Mouse (Mus musculus): Measurements from ENCODE around the gene Chst11. TPM values are rescaled to one million over a fixed set of nuclear protein-coding genes. Genes with fewer than 3 reads are reported as not detected.

Chst11 gene
- total RNA-seq, 2 experiments from 2014 or later: 59.8 to 61.9 TPM

DNA sequence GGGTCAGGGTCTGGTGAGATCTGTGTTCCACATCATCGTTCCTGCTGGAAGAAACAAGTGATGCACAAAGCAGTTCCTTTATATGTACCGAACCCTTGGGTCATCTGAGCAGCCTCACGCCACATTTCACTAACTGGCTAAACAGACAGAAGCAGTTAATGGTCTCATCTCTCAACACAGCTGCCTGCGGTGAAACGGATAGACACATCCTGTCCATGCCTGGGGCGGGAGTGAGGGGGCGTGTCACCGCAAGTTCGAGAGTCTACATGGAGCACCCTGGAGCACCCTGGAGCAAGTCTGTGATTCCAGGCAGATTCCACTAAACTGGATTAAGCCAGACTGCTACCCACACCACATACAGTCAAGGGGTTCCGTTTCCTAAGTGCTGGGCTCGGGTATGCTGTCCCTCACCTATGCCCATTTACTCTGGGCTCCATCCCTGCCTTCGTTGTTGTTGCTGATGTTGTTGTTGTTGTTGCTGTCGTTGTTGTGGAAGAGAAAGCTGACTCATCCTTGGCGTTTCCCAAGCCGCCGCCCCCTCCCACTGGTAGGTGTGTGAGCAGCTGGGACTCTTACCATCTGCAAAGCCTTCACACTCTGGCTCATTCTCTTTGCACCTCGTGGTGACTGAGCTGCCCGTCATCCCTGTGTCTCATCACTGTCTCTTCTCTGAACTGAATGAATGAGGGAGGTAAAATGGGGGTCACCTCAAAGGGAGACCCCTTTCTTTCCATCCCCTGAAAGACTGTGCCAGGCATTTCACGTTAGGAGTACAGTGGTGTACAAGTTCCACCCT lies 86.7 kb downstream of the Chst11 start:
- DNase-seq (ENCODE audit: low spot score in 2 of 2): no peak

DNA sequence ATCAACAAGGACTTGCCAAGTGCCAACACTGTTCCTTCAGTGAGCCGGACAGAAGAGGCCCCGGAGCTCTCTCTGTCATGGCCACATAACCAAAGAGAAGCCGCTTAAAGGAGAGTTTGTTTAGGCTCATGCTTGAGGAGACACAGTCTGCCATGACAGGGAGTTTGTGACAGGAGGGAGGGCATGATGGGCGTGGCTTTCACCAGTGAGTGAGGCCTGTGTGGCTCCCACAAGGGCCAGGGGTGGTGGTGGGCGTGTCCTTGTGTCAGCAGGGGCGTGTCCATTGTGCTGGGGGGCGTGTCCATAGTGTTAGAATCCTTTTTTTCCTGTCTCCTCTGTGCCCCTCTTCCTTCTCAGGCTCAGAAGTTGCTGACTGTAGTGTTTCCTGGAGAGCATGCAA lies 87.8 kb downstream of the Chst11 start:
- no peak for DNase-seq (ENCODE audit: low spot score in 2 of 2)

- no peak for DNase-seq (ENCODE audit: low spot score in 2 of 2)
These were observed 91.5 kb downstream of the Chst11 start for GRCm38 (mm10) chr10:83076816-83077215.

GRCm38 (mm10) chr10:83078723-83079122 lies 93.4 kb downstream of the Chst11 start:
- DNase-seq (ENCODE audit: low spot score in 2 of 2): no peak

DNA sequence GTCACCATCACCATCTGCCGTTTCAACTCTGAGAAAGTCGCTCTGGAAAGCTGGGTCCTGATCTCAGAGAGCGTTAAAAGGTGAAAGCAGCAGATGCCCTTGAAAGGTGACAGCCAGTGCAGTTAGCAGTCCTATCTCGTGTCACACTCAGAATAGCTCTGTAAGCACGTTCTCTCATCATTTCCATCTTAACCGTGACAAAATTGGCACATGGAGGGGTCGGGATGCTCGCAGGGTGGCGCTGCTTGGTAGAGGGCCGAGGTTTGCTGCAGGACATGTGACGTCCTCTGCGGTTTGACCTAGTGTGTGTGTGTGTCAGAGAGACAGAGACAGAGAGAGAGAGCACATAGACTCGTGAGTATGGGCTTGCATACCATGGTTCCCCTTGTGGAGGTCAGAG lies 94.5 kb downstream of the Chst11 start:
- DNase-seq (ENCODE audit: low spot score in 2 of 2): no peak

DNA sequence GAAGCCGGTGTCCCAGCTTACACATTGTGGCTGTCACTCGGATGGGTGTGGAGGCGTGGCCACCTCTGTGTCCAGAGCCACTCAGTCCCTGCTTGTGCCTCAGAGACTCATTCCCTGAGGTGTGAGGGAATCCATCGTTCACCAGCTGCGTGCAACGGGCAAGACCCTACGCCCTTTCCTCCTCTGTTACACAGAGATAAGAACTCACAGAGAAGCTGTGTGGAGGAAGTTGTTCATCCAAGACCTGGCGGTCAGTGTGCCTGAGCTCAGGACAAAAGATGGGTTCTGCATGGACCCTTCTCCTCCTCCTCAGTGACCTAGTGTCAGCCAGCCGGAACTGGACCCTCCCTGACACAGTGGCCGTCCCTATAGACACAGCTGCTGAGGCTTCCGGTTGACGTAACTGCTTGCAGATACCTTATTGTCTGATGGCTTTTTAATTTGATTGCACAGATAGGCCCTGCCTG lies 95.0 kb downstream of the Chst11 start:
- DNase-seq (ENCODE audit: low spot score in 2 of 2): no peak

DNA sequence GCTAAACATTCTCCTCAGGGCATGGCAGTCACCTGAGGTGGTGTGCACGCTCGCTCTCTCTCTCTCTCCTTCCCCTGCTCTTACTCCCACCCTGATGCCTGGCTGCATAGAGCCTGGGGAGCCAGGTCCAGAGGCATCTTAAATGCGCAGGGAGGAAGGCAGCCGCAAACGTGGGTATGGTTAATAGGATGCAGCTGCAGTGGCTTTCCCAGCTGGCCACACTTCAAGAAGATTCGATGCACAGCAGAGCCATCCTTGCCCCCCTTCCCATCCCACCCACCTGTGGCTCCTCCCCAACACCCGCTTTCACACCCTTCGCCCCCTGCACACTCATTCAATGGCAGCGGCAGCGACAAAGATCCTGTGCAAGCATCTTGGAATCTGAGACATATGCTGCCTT lies 95.6 kb downstream of the Chst11 start:
- no peak for DNase-seq (ENCODE audit: low spot score in 2 of 2)

GRCm38 (mm10) chr10:83083946-83084345 lies 98.6 kb downstream of the Chst11 start:
- no peak for DNase-seq (ENCODE audit: low spot score in 2 of 2)

GRCm38 (mm10) chr10:83088318-83088717 lies 103.0 kb downstream of the Chst11 start:
- no peak for DNase-seq (ENCODE audit: low spot score in 2 of 2)

DNA sequence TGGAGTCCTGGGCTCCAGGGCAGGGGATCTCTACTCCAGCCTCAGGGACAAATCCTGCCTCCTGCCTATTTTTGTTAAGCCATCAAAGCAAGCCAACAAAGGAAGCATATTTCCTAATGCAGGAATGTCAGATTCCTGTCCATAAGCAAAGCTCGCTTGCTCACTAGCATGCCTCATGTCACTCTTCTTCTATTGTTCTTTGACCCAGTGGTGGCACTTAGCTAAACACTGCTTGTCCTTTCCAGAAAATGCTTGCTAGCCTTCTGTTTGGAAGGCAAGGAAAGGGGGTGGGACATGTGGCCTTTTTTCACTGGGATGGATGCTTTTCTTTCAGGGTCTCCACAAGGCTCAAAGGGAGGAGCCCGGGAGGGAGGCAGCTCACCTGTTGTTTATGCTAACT lies 103.5 kb downstream of the Chst11 start:
- no peak for DNase-seq (ENCODE audit: low spot score in 2 of 2)

DNA sequence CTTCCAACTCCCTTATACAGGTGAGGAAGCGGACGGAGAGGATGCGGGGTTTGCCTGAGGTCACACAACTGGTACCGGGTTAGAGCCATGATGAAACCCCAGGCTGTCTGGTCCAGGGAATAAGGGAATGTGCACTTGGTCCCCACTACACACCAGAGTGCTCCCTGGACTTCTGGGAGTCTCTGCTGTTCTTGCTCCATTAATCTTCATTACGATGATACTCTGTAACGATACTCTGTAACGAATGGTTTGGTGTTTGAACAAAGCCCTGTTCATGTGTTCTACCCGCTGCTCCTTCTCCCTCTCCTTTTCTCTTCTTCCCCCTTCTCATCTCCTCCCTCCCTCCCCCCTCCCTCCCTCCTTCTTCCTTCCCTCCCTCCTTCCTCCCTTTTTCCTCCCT lies 104.9 kb downstream of the Chst11 start:
- no peak for DNase-seq (ENCODE audit: low spot score in 2 of 2)

- DNase-seq (ENCODE audit: low spot score in 2 of 2): no peak
These were observed 108.4 kb downstream of the Chst11 start for GRCm38 (mm10) chr10:83093705-83094104.

GRCm38 (mm10) chr10:83094248-83094647 lies 109.0 kb downstream of the Chst11 start:
- no peak for DNase-seq (ENCODE audit: low spot score in 2 of 2)

GRCm38 (mm10) chr10:83094821-83095725 lies 109.8 kb downstream of the Chst11 start:
- no peak for DNase-seq (ENCODE audit: low spot score in 2 of 2)

DNA sequence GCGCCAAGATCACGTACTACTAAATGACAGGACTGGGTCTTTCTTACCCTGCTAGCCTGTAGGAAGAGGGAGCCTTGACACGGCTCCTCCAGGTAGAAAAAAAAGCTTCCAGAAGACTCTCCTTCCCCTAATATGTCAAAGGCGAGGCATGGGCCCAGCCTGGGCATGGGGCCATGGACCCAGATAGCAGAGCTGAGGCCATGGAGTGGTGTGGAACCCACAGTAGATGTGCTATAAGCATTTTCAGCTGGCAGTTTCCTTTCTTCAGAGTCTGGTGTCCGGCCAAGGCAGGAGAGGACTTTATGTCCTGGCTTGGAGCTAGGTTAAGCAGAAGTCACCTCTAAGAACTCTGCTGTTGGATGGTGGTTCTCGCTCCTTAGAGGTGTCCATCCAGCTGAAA lies 111.0 kb downstream of the Chst11 start:
- no peak for DNase-seq (ENCODE audit: low spot score in 2 of 2)

GRCm38 (mm10) chr10:83098940-83099339 lies 113.6 kb downstream of the Chst11 start:
- DNase-seq (ENCODE audit: low spot score in 2 of 2): no peak

GRCm38 (mm10) chr10:83099669-83100068 lies 114.4 kb downstream of the Chst11 start:
- DNase-seq (ENCODE audit: low spot score in 2 of 2): no peak

DNA sequence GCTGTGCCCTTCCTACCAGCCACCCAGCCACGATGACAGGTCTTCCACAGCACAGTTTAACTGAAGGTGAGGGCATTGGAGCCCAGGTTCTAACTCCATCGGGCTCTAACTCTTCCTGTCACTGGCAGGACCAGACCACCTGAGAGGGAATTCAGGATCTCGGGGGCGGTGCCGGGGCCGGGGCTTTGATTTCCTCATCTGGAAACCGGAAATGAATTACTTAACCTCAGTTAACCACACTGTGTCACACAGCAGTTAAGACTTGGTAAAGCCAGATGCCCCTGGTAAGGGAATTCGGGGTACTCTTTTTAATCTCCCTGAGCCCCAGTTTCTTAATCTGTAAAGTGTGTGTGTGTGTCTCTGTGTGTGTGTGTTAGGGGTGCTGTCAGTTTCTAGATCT lies 115.6 kb downstream of the Chst11 start:
- no peak for DNase-seq (ENCODE audit: low spot score in 2 of 2)

DNA sequence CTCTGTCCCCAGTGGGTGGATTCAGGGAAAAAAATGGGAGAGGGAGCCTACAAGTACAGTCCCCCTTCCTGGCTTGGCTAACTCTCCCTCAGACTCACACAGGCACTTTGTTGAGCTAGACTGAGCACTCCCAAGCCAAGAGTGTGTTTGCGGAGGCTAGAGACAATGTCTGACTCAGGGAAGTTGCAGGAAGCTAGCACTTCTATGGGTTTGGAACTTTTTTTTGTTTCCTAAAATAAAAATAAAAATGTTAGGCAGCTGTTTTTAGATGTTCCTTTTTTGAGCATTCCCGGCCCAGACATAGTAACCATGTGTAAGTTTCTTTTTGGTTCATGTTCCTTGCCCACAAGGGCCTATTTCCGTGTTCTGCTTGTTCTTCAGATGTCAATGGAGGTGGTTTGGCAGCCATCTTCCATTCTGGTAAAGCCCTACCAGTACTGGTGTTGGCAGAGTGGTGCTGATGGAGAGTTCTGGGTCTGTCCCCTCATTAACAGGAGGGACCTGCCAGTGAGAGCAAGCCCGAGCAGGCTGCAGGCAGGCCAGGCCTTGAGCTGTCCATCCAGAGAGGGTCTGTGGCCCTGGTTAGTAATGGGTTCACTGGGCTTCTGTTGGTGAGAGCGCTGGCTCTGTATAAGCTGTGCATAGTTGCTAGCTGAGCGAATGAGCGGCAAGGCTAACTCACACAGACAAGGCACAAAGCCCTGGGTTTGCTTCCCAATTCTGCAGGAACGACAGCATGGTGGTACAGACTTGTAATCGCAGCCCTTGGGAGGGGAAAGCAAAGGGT lies 116.3 kb downstream of the Chst11 start:
- no peak for DNase-seq (ENCODE audit: low spot score in 2 of 2)

- DNase-seq (ENCODE audit: low spot score in 2 of 2): no peak
These were observed 117.4 kb downstream of the Chst11 start for GRCm38 (mm10) chr10:83102745-83103144.

GRCm38 (mm10) chr10:83104221-83104620 lies 118.9 kb downstream of the Chst11 start:
- DNase-seq (ENCODE audit: low spot score in 2 of 2): no peak
